Mouse (Mus musculus): Measurements from ENCODE around the gene Gm20388.

The Gm20388 gene

GRCm38 (mm10) chr8:120261338-120262120 is 350.9 kb downstream of the Gm20388 start:
- no peak for DNase-seq (ENCODE audit: low spot score)

GRCm38 (mm10) chr8:120263879-120264278 is 353.2 kb downstream of the Gm20388 start:
- no peak for DNase-seq (ENCODE audit: low spot score)

- no peak for DNase-seq (ENCODE audit: low spot score)
These were observed 353.8 kb downstream of the Gm20388 start for GRCm38 (mm10) chr8:120264388-120264943.

- peak; percentile 59 for DNase-seq (ENCODE audit: low spot score)
These were observed 354.4 kb downstream of the Gm20388 start for GRCm38 (mm10) chr8:120264944-120265453.

- DNase-seq (ENCODE audit: low spot score), result peak; percentile 57
These were observed 354.8 kb downstream of the Gm20388 start for GRCm38 (mm10) chr8:120265471-120265870.

GRCm38 (mm10) chr8:120268541-120268980 is 357.9 kb downstream of the Gm20388 start:
- DNase-seq (ENCODE audit: low spot score), result no peak

GRCm38 (mm10) chr8:120270449-120270848 is 359.8 kb downstream of the Gm20388 start:
- DNase-seq (ENCODE audit: low spot score), result no peak

GRCm38 (mm10) chr8:120273430-120273829 is 362.8 kb downstream of the Gm20388 start:
- no peak for DNase-seq (ENCODE audit: low spot score)

GRCm38 (mm10) chr8:120276051-120276890 is 365.6 kb downstream of the Gm20388 start:
- peak; percentile 96 for DNase-seq (ENCODE audit: low spot score)

- DNase-seq (ENCODE audit: low spot score), result no peak
These were observed 366.3 kb downstream of the Gm20388 start for GRCm38 (mm10) chr8:120276891-120277426.

- DNase-seq (ENCODE audit: low spot score), result no peak
These were observed 367.4 kb downstream of the Gm20388 start for GRCm38 (mm10) chr8:120278009-120278408.

- no peak for DNase-seq (ENCODE audit: low spot score)
These were observed 368.8 kb downstream of the Gm20388 start for GRCm38 (mm10) chr8:120279418-120279817.

- DNase-seq (ENCODE audit: low spot score), result peak; percentile 69
These were observed 370.8 kb downstream of the Gm20388 start for GRCm38 (mm10) chr8:120281487-120281886.

- DNase-seq (ENCODE audit: low spot score), result no peak
These were observed 371.8 kb downstream of the Gm20388 start for GRCm38 (mm10) chr8:120282465-120282864.

- DNase-seq (ENCODE audit: low spot score), result no peak
These were observed 373.6 kb downstream of the Gm20388 start for GRCm38 (mm10) chr8:120284265-120284664.

- no peak for DNase-seq (ENCODE audit: low spot score)
These were observed 374.4 kb downstream of the Gm20388 start for GRCm38 (mm10) chr8:120285033-120285432.

- DNase-seq (ENCODE audit: low spot score), result no peak
These were observed 375.2 kb downstream of the Gm20388 start for GRCm38 (mm10) chr8:120285878-120286277.

- no peak for DNase-seq (ENCODE audit: low spot score)
These were observed 377.7 kb downstream of the Gm20388 start for GRCm38 (mm10) chr8:120288122-120288908.

GRCm38 (mm10) chr8:120289191-120289590 is 378.6 kb downstream of the Gm20388 start:
- no peak for DNase-seq (ENCODE audit: low spot score)

GRCm38 (mm10) chr8:120289698-120290181 is 379.1 kb downstream of the Gm20388 start:
- no peak for DNase-seq (ENCODE audit: low spot score)

- no peak for DNase-seq (ENCODE audit: low spot score)
These were observed 380.0 kb downstream of the Gm20388 start for GRCm38 (mm10) chr8:120290614-120291013.

Measured in ovary, postnatal 14 days (tissue).